Mouse (Mus musculus): ENCODE results near the gene H2-T22. TPM values are rescaled to one million over a fixed set of nuclear protein-coding genes. Genes with fewer than 3 reads are reported as not detected.

The H2-T22 gene
- polyA plus RNA-seq, 1 experiment from 2014 or later = 15.0 TPM

DNA sequence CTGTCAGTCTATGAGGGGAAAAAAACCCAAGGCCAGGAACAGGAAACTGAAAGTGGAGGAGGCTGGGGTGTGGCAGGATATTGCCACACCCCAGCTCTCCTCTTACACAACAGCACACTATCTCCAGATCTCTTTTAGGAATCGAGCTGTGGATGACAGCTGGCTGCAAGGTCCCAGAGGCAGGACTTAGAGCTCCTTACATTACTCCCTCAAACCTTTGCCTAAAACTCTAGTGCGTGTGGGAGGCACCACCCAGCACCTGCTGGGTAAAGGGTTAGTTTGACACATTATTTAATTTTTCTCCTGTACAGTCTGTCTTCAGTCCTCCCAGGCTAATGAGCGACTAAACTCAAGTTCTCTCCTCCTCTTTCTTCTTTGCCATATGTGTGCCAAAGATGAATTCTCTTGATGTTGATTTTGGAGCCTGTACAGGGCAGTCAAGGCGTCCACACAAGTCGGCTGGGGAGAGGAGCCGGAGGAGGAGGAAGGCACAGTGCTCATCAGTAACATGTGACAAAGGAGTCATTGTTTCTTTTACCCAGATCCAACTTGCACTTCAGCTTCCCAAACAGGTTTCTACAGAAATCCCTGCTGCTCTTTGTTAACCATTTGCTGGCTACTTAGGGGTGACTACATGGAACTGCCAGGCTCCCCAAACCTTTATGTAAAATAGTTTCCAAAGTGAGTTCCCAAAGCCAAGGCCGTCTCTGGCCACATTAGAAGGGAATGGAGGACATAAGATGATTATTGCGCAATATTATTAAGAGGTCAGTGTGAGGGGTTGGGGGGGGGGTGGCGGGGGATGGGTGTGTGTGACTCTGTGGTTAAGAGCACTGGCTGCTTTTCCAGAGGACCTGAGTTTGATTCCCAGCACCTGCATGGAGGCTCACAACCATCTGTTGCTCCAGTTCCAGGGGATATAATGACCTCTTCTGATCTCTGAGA is 18.6 kb downstream of the H2-T22 start:
- 55% methylated on average over 9 of the region's 9 CpGs for WGBS
- peak; percentile 44; the same call in 1 of the 2 replicates for ATAC-seq (replicated peaks; ENCODE audit: low FRiP score, low TSS enrichment, low read depth)
- H3K9ac ChIP-seq (ENCODE audit: low read length) = no peak overlapping the region
- no peak overlapping the region for H3K27ac ChIP-seq (ENCODE audit: low read depth)
- no peaks in the 10 kb centered on the region for H3K9me3 ChIP-seq (ENCODE audit: control insufficient read depth, low read length)
- H3K27me3 ChIP-seq (replicated peaks; ENCODE audit: control insufficient read depth, insufficient read depth, low read length) = no peaks in the 10 kb centered on the region
- no peak for DNase-seq (ENCODE audit: low spot score)
- H3K36me3 ChIP-seq (ENCODE audit: control insufficient read depth, insufficient read depth, low read length) = no peaks in the 10 kb centered on the region
- H3K4me2 ChIP-seq (ENCODE audit: low read length) = no peak overlapping the region
- H3K4me1 ChIP-seq (replicated peaks; ENCODE audit: control insufficient read depth, insufficient read depth, low read length) = peaks cover 11% of the 10 kb centered on the region; the same call in 1 of the 2 replicates
- no peak overlapping the region for H3K4me3 ChIP-seq (ENCODE audit: low read depth, low read length)

DNA sequence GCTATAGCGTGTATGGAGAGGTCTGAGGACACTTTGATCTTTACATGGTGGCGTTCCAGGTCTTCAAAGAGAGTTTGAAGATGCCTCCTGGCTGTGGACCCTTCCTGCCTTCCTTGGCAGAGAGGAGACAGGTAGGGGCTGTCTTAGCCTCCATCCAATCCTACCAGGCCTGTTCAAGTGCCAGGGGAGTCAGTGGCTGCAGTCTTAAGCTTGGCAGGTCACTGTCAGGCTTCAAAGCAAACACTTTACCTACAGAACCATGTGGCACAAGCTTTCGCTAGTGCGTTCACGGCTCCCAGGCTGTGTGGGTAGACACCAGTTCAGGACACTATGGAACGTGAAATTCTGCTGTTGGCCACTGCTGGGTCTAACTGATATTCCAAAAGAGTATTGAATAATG is 19.6 kb downstream of the H2-T22 start:
- H3K4me1 ChIP-seq (replicated peaks; ENCODE audit: control insufficient read depth, insufficient read depth, low read length) = peaks cover 11% of the 10 kb centered on the region; the same call in 1 of the 2 replicates
- no peaks in the 10 kb centered on the region for H3K36me3 ChIP-seq (ENCODE audit: control insufficient read depth, insufficient read depth, low read length)
- no peak overlapping the region for H3K9ac ChIP-seq (ENCODE audit: low read length)
- no peak overlapping the region for H3K4me2 ChIP-seq (ENCODE audit: low read length)
- H3K27ac ChIP-seq (ENCODE audit: low read depth) = no peak overlapping the region
- DNase-seq (ENCODE audit: low spot score) (no peak), ATAC-seq (replicated peaks; ENCODE audit: low FRiP score, low TSS enrichment, low read depth) (no peak)
- no peaks in the 10 kb centered on the region for H3K27me3 ChIP-seq (replicated peaks; ENCODE audit: control insufficient read depth, insufficient read depth, low read length)
- WGBS = 87% methylated on average over 6 of the region's 6 CpGs
- no peaks in the 10 kb centered on the region for H3K9me3 ChIP-seq (ENCODE audit: control insufficient read depth, low read length)
- no peak overlapping the region for H3K4me3 ChIP-seq (ENCODE audit: low read depth, low read length)

DNA sequence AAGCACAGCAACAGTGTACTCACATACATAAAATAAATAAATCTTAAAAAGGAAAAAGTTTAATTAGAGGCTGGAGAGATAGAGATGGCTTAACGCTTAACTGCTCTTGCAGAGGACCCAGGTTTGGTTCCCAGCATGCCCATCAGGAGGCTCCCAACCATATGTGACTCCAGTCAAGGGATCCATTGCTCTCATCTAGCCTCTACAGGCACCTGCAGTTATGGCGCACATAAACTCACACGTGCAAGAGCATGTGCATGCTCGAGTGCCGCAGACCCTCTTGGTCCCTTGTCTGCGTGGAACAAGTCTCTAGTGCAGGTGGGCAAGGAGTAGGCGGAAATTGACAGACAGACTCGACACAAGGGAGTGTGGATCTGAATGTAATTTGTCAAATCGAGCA is 20.4 kb downstream of the H2-T22 start:
- no peaks in the 10 kb centered on the region for H3K27me3 ChIP-seq (replicated peaks; ENCODE audit: control insufficient read depth, insufficient read depth, low read length)
- H3K9ac ChIP-seq (ENCODE audit: low read length) = no peak overlapping the region
- no peak overlapping the region for H3K27ac ChIP-seq (ENCODE audit: low read depth)
- DNase-seq (ENCODE audit: low spot score) (no peak), ATAC-seq (replicated peaks; ENCODE audit: low FRiP score, low TSS enrichment, low read depth) (no peak)
- no peak overlapping the region for H3K4me3 ChIP-seq (ENCODE audit: low read depth, low read length)
- WGBS = 91% methylated on average over 9 of the region's 9 CpGs
- no peak overlapping the region for H3K4me2 ChIP-seq (ENCODE audit: low read length)
- no peaks in the 10 kb centered on the region for H3K36me3 ChIP-seq (ENCODE audit: control insufficient read depth, insufficient read depth, low read length)
- H3K9me3 ChIP-seq (ENCODE audit: control insufficient read depth, low read length) = no peaks in the 10 kb centered on the region
- H3K4me1 ChIP-seq (replicated peaks; ENCODE audit: control insufficient read depth, insufficient read depth, low read length) = peaks cover 11% of the 10 kb centered on the region; the same call in 1 of the 2 replicates

DNA sequence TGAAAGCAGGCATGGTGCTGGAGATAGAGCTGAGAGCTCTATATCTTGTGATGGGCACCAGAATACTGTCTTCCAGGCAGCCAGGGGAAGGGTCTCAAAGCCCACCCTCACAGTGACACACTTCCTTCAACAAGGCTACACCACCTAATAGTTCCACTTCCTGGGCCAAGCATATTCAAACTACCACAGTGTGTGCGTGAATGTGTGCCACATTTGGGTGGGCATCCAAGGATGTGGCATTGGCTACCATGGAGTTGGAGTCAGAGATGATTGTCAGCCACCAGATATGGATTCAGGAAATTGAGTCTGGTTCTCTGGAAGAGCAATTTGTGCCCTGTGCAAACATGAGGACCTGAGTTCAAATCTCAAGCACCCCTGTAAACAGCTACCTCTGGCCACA is 21.2 kb downstream of the H2-T22 start:
- DNase-seq (ENCODE audit: low spot score) (no peak), ATAC-seq (replicated peaks; ENCODE audit: low FRiP score, low TSS enrichment, low read depth) (no peak)
- 95% methylated on average over 1 of the region's 1 CpGs for WGBS
- Histone ChIP-seq H3K9me3 (ENCODE audit: control insufficient read depth, low read length) (no peaks in the 10 kb centered on the region), H3K4me2 (ENCODE audit: low read length) (no peak overlapping the region), H3K9ac (ENCODE audit: low read length) (no peak overlapping the region), H3K36me3 (ENCODE audit: control insufficient read depth, insufficient read depth, low read length) (no peaks in the 10 kb centered on the region), H3K4me3 (ENCODE audit: low read depth, low read length) (no peak overlapping the region), H3K27ac (ENCODE audit: low read depth) (no peak overlapping the region), H3K4me1 (replicated peaks; ENCODE audit: control insufficient read depth, insufficient read depth, low read length) (peaks cover 11% of the 10 kb centered on the region; the same call in 1 of the 2 replicates), H3K27me3 (replicated peaks; ENCODE audit: control insufficient read depth, insufficient read depth, low read length) (no peaks in the 10 kb centered on the region)

DNA sequence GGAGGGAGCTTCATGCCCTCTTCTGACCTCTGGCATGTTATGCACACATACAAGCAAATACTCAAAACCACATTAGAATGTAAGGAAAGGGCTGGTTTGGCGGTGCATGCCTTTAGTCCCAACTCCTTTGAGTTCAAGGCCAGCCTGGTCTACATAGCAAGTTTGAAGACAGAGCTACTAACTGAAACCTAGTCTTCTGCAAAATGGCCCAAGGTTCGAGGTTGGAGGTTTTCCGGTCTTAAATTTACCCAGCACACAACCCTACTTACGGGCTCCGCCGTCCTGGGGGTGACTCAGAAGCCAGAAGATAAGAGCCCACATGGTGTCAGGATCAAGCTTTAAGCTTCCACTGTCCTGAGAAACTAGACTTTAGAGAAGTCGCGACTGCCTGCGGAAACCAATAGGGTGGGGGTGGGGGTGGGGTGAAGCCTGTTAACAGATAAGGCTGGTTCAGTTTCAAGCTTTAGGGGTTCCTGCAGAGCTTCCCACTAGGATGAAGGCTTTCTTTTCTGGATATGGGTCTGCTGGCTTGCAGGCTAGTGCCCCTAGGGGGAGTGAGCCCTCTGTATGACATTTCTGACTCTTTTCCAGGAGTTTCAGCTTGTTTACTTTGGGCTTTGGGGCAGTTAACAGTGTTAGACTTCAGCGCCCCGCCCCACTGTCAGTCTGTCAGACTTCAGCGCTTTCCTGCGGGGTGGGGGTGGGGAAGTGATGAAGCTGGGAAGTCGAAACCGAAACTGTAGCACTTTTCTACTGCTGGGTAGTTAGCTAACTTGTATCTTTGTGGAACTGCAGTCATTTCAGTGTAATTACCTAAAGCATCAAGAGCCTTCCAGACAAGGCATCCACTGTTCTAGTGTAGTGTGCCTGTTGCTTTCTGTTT is 22.1 kb downstream of the H2-T22 start, which contains the start of gene H2-T24:
Gene H2-T24 (minus strand): TSS at position 370 of the 883 bp plus-strand sequence.
- ATAC-seq (replicated peaks; ENCODE audit: low FRiP score, low TSS enrichment, low read depth) = peak; percentile 68
- Histone ChIP-seq H3K4me1 (replicated peaks; ENCODE audit: control insufficient read depth, insufficient read depth, low read length) (peaks cover 11% of the 10 kb centered on the region; the same call in 1 of the 2 replicates), H3K27me3 (replicated peaks; ENCODE audit: control insufficient read depth, insufficient read depth, low read length) (no peaks in the 10 kb centered on the region), H3K36me3 (ENCODE audit: control insufficient read depth, insufficient read depth, low read length) (no peaks in the 10 kb centered on the region), H3K4me2 (ENCODE audit: low read length) (peak within 1 kb of the TSS; percentile 18), H3K9me3 (ENCODE audit: control insufficient read depth, low read length) (no peaks in the 10 kb centered on the region), H3K27ac (ENCODE audit: low read depth) (no peak within 1 kb of the TSS), H3K4me3 (ENCODE audit: low read depth, low read length) (no peak within 1 kb of the TSS), H3K9ac (ENCODE audit: low read length) (no peak within 1 kb of the TSS)
- no peak for DNase-seq (ENCODE audit: low spot score)
- 27% methylated on average over 15 of the region's 15 CpGs for WGBS

DNA sequence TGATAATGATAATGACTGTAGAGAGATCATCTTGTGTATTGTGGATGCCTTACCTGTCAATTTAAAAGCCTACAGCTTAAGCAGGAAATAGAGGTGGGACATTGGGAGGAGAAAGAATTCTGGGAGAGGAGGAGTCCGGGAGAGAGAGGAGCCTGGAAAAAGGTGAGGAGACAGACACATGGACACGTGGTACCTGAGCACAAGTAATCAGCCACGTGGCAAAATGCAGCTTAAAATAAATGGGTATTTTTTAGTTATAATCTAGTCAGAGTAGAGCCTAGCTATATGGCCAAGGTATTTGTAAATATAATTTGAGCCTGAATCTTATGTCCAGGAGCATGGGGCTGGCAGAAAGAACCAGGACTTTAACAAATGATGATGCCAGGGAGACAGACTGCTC is 23.0 kb downstream of the H2-T22 start:
- Histone ChIP-seq H3K9me3 (ENCODE audit: control insufficient read depth, low read length) (no peaks in the 10 kb centered on the region), H3K4me1 (replicated peaks; ENCODE audit: control insufficient read depth, insufficient read depth, low read length) (peaks cover 11% of the 10 kb centered on the region; the same call in 1 of the 2 replicates), H3K27ac (ENCODE audit: low read depth) (no peak overlapping the region), H3K9ac (ENCODE audit: low read length) (no peak overlapping the region), H3K36me3 (ENCODE audit: control insufficient read depth, insufficient read depth, low read length) (no peaks in the 10 kb centered on the region), H3K4me3 (ENCODE audit: low read depth, low read length) (no peak overlapping the region), H3K4me2 (ENCODE audit: low read length) (no peak overlapping the region), H3K27me3 (replicated peaks; ENCODE audit: control insufficient read depth, insufficient read depth, low read length) (no peaks in the 10 kb centered on the region)
- 63% methylated on average over 3 of the region's 3 CpGs for WGBS
- ATAC-seq (replicated peaks; ENCODE audit: low FRiP score, low TSS enrichment, low read depth) (no peak), DNase-seq (ENCODE audit: low spot score) (no peak)

DNA sequence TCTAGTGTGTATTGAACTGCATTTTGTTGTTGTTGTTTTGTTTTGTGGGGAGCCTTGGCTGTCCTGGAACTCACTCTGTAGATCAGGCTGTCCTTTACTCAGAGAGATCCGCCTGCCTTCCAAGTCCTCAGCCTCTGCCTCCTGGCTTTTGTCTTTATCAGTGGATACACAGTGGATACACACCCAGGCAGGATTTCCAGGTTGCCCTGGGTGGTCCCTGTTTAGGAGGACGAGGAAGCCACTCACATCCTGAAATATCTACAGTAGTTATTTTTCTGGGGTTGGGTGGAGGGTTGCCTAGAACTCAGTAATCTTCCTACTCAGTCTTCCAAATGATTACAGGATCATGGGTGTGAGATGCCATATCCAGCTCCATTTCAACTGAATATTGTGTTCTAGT is 23.6 kb downstream of the H2-T22 start:
- Histone ChIP-seq H3K9ac (ENCODE audit: low read length) (no peak overlapping the region), H3K4me2 (ENCODE audit: low read length) (no peak overlapping the region), H3K4me1 (replicated peaks; ENCODE audit: control insufficient read depth, insufficient read depth, low read length) (peaks cover 8% of the 10 kb centered on the region; the same call in 1 of the 2 replicates), H3K27ac (ENCODE audit: low read depth) (no peak overlapping the region), H3K9me3 (ENCODE audit: control insufficient read depth, low read length) (no peaks in the 10 kb centered on the region), H3K27me3 (replicated peaks; ENCODE audit: control insufficient read depth, insufficient read depth, low read length) (no peaks in the 10 kb centered on the region), H3K36me3 (ENCODE audit: control insufficient read depth, insufficient read depth, low read length) (0 out of 2 replicates have a peak, but pooled peaks cover 5% of the 10 kb centered on the region), H3K4me3 (ENCODE audit: low read depth, low read length) (no peak overlapping the region)
- ATAC-seq (replicated peaks; ENCODE audit: low FRiP score, low TSS enrichment, low read depth) (no peak), DNase-seq (ENCODE audit: low spot score) (no peak)
- WGBS = 68% methylated on average over 2 of the region's 2 CpGs

DNA sequence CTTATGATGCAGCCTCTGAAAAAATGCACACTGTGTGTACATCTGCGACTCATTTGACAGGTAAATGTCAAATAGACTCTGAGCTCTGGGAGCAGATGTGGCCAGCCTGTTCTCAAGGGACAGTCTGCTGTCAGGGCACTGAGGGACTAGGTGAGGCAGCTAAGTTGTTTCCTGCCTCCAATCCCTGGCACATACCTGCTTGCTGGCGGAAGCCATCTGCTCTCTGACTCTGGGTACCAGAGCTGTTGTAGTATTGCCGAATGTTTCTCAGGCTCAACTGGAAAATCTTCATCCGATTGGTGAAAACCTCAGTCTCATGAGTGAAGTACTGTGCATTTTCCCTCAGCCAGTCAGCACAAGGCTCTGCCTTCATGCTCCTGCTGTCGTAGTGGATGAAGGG is 25.5 kb downstream of the H2-T22 start:
- DNase-seq (ENCODE audit: low spot score) (no peak), ATAC-seq (replicated peaks; ENCODE audit: low FRiP score, low TSS enrichment, low read depth) (no peak)
- Histone ChIP-seq H3K27ac (ENCODE audit: low read depth) (no peak overlapping the region), H3K9ac (ENCODE audit: low read length) (no peak overlapping the region), H3K9me3 (ENCODE audit: control insufficient read depth, low read length) (no peaks in the 10 kb centered on the region), H3K27me3 (replicated peaks; ENCODE audit: control insufficient read depth, insufficient read depth, low read length) (no peaks in the 10 kb centered on the region), H3K4me3 (ENCODE audit: low read depth, low read length) (no peak overlapping the region), H3K4me1 (replicated peaks; ENCODE audit: control insufficient read depth, insufficient read depth, low read length) (0 out of 2 replicates have a peak, but pooled peaks cover 2% of the 10 kb centered on the region), H3K36me3 (ENCODE audit: control insufficient read depth, insufficient read depth, low read length) (0 out of 2 replicates have a peak, but pooled peaks cover 5% of the 10 kb centered on the region), H3K4me2 (ENCODE audit: low read length) (no peak overlapping the region)
- WGBS = 86% methylated on average over 5 of the region's 5 CpGs
